Mouse (Mus musculus) liver, embryonic 14.5 days (tissue): ENCODE results near the gene Rubcn. TPM values are rescaled to one million over a fixed set of nuclear protein-coding genes. Genes with fewer than 3 reads are reported as not detected.

Experiments used
- ATAC-seq: fragments of 200-750 bp; cut with Nextera tagmentation; 2 replicates; pipeline ENCODE4 v1.8.0; 2017; ENCODE audit warnings: moderate number of reproducible peaks, mild to moderate bottlenecking, moderate library complexity; ENCODE audit not compliant: insufficient read depth
- DNase-seq, 3 experiments: peaks; one replicate each; pipeline ENCODE4 v3.0.0-alpha.2; 2012 to 2013; ENCODE audit warnings: low read depth in 3 of 3, low spot score in 3 of 3
- H3K27ac ChIP-seq: fragments of 300-500 bp; sonication (generic); 2 replicates; pipeline ENCODE4 v1.5.1; 2014; ENCODE audit warnings: moderate library complexity, mild to moderate bottlenecking, control low read depth, inconsistent platforms
- H3K27me3 ChIP-seq: fragments of 300-500 bp; sonication (generic); 2 replicates; pipeline ENCODE4 v1.6.1; 2014; ENCODE audit warnings: mild to moderate bottlenecking, low read length, moderate library complexity; ENCODE audit not compliant: control insufficient read depth, insufficient read depth
- H3K36me3 ChIP-seq: fragments of 300-500 bp; sonication (generic); replicated peaks from 2 replicates; pipeline ENCODE4 v1.6.1; 2014; ENCODE audit warnings: low read depth; ENCODE audit not compliant: control insufficient read depth, insufficient read depth
- H3K4me1 ChIP-seq, 2 experiments: fragments of 200-500 bp in 1 of 2; fragments of 300-500 bp in 1 of 2; sonication (generic) in 1 of 2; replicated peaks; 2 replicates each; pipeline ENCODE4 v1.6.1; 2012 to 2014; ENCODE audit warnings: antibody characterized with exemption in 1 of 2, inconsistent platforms in 1 of 2, low read length in 1 of 2; ENCODE audit not compliant: control insufficient read depth in 2 of 2, insufficient read depth in 2 of 2
- H3K4me2 ChIP-seq: fragments of 300-500 bp; sonication (generic); 2 replicates; pipeline ENCODE4 v1.6.1; 2014; ENCODE audit warnings: low read depth, mild to moderate bottlenecking, control low read depth, moderate library complexity
- H3K4me3 ChIP-seq, 2 experiments: fragments of 200-500 bp in 1 of 2; fragments of 300-500 bp in 1 of 2; sonication (generic) in 1 of 2; 2 replicates each; pipeline ENCODE4 v1.5.1; 2012 to 2014; ENCODE audit warnings: low read depth in 2 of 2, low read length in 2 of 2, mild to moderate bottlenecking in 2 of 2, control low read depth in 1 of 2, inconsistent platforms in 1 of 2, moderate library complexity in 1 of 2; ENCODE audit not compliant: insufficient read depth in 1 of 2
- H3K9ac ChIP-seq: fragments of 300-500 bp; sonication (generic); replicated peaks from 2 replicates; pipeline ENCODE4 v1.6.1; 2014; ENCODE audit warnings: mild to moderate bottlenecking, control low read depth, moderate library complexity
- H3K9me3 ChIP-seq: fragments of 300-500 bp; sonication (generic); 2 replicates; pipeline ENCODE4 v1.6.1; 2016; ENCODE audit warnings: low read length, mixed read lengths; ENCODE audit not compliant: control insufficient read depth
- CTCF ChIP-seq: IDR thresholded peaks from 2 replicates; pipeline ENCODE4 v1.5.1; 2016; ENCODE audit warnings: antibody characterized with exemption, low read depth, control low read depth
- EP300 ChIP-seq: IDR thresholded peaks from 2 replicates; pipeline ENCODE4 v1.6.1; 2016; ENCODE audit warnings: antibody characterized with exemption, low read depth
- WGBS: fragments of 180-500 bp; shearing (Covaris S2); extraction: QIAGEN DNeasy Blood & Tissue Kit; methylation state at CpG from one replicate; pipeline ENCODE4 v1.1.7; 2014; ENCODE audit not compliant: insufficient replicate concordance; 5-methylcytosine and 5-hydroxymethylcytosine counted together
- polyA plus RNA-seq, 2 experiments: library from polyadenylated mRNA; depleted of rRNA in 1 of 2; stranded (reverse) in 1 of 2; unstranded in 1 of 2; fragments of >200 nt; fragmentation: Nextera tagmentation in 1 of 2; extraction: Ambion mirVana in 1 of 2; gene quantifications; 2 replicates each; pipeline versions ENCODE4 v1.2.1 to v1.2.3; 2012 to 2014

Rubcn gene
- polyA plus RNA-seq, 2 experiments = 3.1 to 3.9 TPM

- H3K36me3 ChIP-seq = no peaks in the 10 kb centered on the region; the same call in 1 of the 2 replicates
- no peaks in the 10 kb centered on the region for H3K9me3 ChIP-seq
- peaks cover 0 to 2% of the 10 kb centered on the region in 2 experiments; a peak in 1 of 4 replicates for H3K4me1 ChIP-seq
- DNase-seq = no peak
- H3K9ac ChIP-seq = no peak overlapping the region
- no peaks in the 10 kb centered on the region for H3K27me3 ChIP-seq
- no peak for TF ChIP-seq CTCF
- no peak for TF ChIP-seq EP300
- H3K27ac ChIP-seq = no peak overlapping the region
- WGBS = 72% methylated on average over 2 of the region's 2 CpGs
- H3K4me2 ChIP-seq = no peak overlapping the region
- no peak for ATAC-seq
- H3K4me3 ChIP-seq = no peak overlapping the region
Measured at GRCm38 (mm10) chr16:32901360-32902050, 23.9 kb upstream of the Rubcn start.

GRCm38 (mm10) chr16:32896126-32896525 lies 18.6 kb upstream of the Rubcn start:
- no peak for ATAC-seq

GRCm38 (mm10) chr16:32889881-32890280 lies 12.3 kb upstream of the Rubcn start:
- no peak for ATAC-seq
- Histone ChIP-seq H3K4me3 (no peak overlapping the region), H3K9ac (no peak overlapping the region), H3K4me2 (no peak overlapping the region), H3K36me3 (peaks cover 2% of the 10 kb centered on the region; the same call in 1 of the 2 replicates), H3K4me1 (no peaks in the 10 kb centered on the region), H3K27me3 (no peaks in the 10 kb centered on the region), H3K9me3 (no peaks in the 10 kb centered on the region), H3K27ac (no peak overlapping the region)
- DNase-seq = no peak
- no peak for TF ChIP-seq CTCF
- no peak for TF ChIP-seq EP300
- 56% methylated on average over 2 of the region's 2 CpGs for WGBS

More at GRCm38 (mm10) chr16:32896126-32896525, 18.6 kb upstream of the Rubcn start:
- DNase-seq = no peak
- TF ChIP-seq CTCF (no peak), EP300 (no peak)
- no peaks in the 10 kb centered on the region for H3K27me3 ChIP-seq
- H3K9ac ChIP-seq = no peak overlapping the region
- H3K4me1 ChIP-seq = peaks cover 0 to 3% of the 10 kb centered on the region in 2 experiments; a peak in 1 of 4 replicates
- H3K4me3 ChIP-seq = no peak overlapping the region
- H3K27ac ChIP-seq = no peak overlapping the region
- no peaks in the 10 kb centered on the region; the same call in none of the 2 replicates for H3K36me3 ChIP-seq
- H3K9me3 ChIP-seq = no peaks in the 10 kb centered on the region
- H3K4me2 ChIP-seq = no peak overlapping the region

DNA sequence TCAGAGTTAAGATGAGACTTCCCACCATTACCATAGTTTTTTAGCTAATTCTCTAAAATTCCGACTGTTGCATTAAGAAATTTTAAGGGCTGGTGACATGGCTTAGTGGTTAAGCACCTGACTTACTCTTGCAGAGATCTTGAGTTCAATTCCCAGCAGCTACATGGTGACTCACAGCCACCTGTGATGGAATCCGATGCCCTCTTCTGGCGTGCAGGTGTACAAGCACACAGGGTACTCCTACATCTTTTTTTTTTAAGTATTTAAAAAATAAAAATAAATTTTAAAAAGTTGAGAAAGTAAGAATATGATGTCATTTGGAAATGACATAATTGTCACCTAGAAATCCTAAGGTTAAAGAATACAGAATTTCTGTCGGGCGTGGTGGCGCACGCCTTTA lies 10.4 kb upstream of the Rubcn start:
- no peaks in the 10 kb centered on the region for H3K9me3 ChIP-seq
- ATAC-seq (no peak), DNase-seq (no peak)
- WGBS = 82% methylated on average over 7 of the region's 7 CpGs
- no peak overlapping the region for H3K9ac ChIP-seq
- no peak overlapping the region for H3K4me3 ChIP-seq
- no peaks in the 10 kb centered on the region for H3K27me3 ChIP-seq
- peaks cover 2% of the 10 kb centered on the region; the same call in 1 of the 2 replicates for H3K36me3 ChIP-seq
- H3K4me1 ChIP-seq = no peaks in the 10 kb centered on the region
- no peak overlapping the region for H3K27ac ChIP-seq
- no peak overlapping the region for H3K4me2 ChIP-seq
- peak; percentile 42 for TF ChIP-seq CTCF
- TF ChIP-seq EP300 = no peak

DNA sequence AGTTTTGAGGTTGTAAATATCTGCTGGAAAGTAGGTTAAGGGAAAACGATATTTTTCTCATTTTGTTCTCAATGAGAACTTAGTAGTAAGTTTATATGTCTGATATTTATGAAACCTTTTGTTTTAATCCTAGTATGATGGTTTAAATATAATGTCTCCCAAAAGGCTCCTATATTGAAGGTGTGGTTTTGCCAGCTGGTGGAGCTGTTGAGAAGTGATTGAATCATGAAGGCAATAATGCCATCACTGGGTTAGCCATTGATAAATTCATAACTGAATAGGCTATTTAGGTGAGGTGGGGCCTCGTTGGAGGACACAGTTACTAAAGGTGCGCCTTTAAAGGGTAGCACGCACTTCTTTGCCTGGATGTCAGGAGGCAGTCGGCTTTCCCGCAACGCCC lies 4.0 kb upstream of the Rubcn start:
- TF ChIP-seq EP300 (no peak), CTCF (no peak)
- ATAC-seq (no peak), DNase-seq (no peak)
- Histone ChIP-seq H3K9me3 (no peaks in the 10 kb centered on the region), H3K27ac (no peak overlapping the region), H3K4me1 (peaks cover 8 to 12% of the 10 kb centered on the region in 2 experiments), H3K27me3 (no peaks in the 10 kb centered on the region), H3K36me3 (peaks cover 2% of the 10 kb centered on the region; the same call in 1 of the 2 replicates), H3K4me3 (no peak overlapping the region), H3K9ac (no peak overlapping the region), H3K4me2 (no peak overlapping the region)
- WGBS = 75% methylated on average over 7 of the region's 7 CpGs
